Mouse (Mus musculus) liver, adult 2 months (tissue): ENCODE results near the gene Cryzl1. TPM values are rescaled to one million over a fixed set of nuclear protein-coding genes. Genes with fewer than 3 reads are reported as not detected.

ENCODE experiments used
- DNase-seq: peaks from one replicate; pipeline ENCODE4 v3.0.0-alpha.2; 2011; ENCODE audit warnings: low read depth, low spot score; ENCODE audit errors: extremely low read depth
- H3K27ac ChIP-seq: fragments of 200-500 bp; replicated peaks from 2 replicates; pipeline ENCODE4 v1.5.1; 2012; ENCODE audit warnings: low read depth, mild to moderate bottlenecking, control low read depth, inconsistent platforms, low read length; ENCODE audit not compliant: insufficient read depth
- H3K27me3 ChIP-seq: fragments of 200-500 bp; 2 replicates; pipeline ENCODE4 v1.6.1; 2012; ENCODE audit warnings: mild to moderate bottlenecking, moderate library complexity, low read length, inconsistent platforms; ENCODE audit not compliant: control insufficient read depth, insufficient read depth
- H3K36me3 ChIP-seq: fragments of 200-500 bp; 2 replicates; pipeline ENCODE4 v1.6.1; 2012; ENCODE audit warnings: low read length, inconsistent platforms; ENCODE audit not compliant: control insufficient read depth, insufficient read depth
- H3K4me1 ChIP-seq: fragments of 200-500 bp; 2 replicates; pipeline ENCODE4 v1.6.1; 2011; ENCODE audit warnings: low read length; ENCODE audit not compliant: control insufficient read depth, insufficient read depth
- H3K4me3 ChIP-seq: fragments of 200-500 bp; 2 replicates; pipeline ENCODE4 v1.5.1; 2011; ENCODE audit warnings: low read depth, mild to moderate bottlenecking, control low read depth, low read length, moderate library complexity; ENCODE audit not compliant: insufficient read depth
- H3K79me2 ChIP-seq: fragments of 200-500 bp; 2 replicates; pipeline ENCODE4 v1.6.1; 2012; ENCODE audit warnings: inconsistent platforms, mild to moderate bottlenecking, low read length, moderate library complexity; ENCODE audit not compliant: control insufficient read depth, insufficient read depth
- H3K9ac ChIP-seq: fragments of 200-500 bp; 2 replicates; pipeline ENCODE4 v1.6.1; 2012; ENCODE audit warnings: low read depth, mild to moderate bottlenecking, control low read depth, inconsistent platforms, low read length
- CTCF ChIP-seq: fragments of 200-500 bp; IDR thresholded peaks from 2 replicates; pipeline ENCODE4 v1.5.1; 2011; ENCODE audit warnings: low read depth, low read length, control low read depth
- POLR2A ChIP-seq: fragments of 200-500 bp; IDR thresholded peaks from 2 replicates; pipeline ENCODE4 v1.6.1; 2011; ENCODE audit warnings: low read length, control low read depth; ENCODE audit not compliant: insufficient read depth; ENCODE audit errors: extremely low read depth
- WGBS: fragments of 180-500 bp; shearing (Covaris S2); methylation state at CpG from one replicate; pipeline ENCODE4 v1.1.7; 2018; 5-methylcytosine and 5-hydroxymethylcytosine counted together
- polyA plus RNA-seq: library from polyadenylated mRNA; depleted of rRNA; stranded (reverse); fragments of >200 nt; gene quantifications from 2 replicates; pipeline ENCODE4 v1.2.3, GENCODE M21; 2012
- total RNA-seq: library from RNA; depleted of rRNA; stranded (reverse); fragments of >200 nt; gene quantifications from 2 replicates; pipeline ENCODE4 v1.2.3, GENCODE M21; 2014

Gene Cryzl1
- total and polyA plus RNA-seq, 2 experiments = 9.6 to 23.1 TPM

DNA sequence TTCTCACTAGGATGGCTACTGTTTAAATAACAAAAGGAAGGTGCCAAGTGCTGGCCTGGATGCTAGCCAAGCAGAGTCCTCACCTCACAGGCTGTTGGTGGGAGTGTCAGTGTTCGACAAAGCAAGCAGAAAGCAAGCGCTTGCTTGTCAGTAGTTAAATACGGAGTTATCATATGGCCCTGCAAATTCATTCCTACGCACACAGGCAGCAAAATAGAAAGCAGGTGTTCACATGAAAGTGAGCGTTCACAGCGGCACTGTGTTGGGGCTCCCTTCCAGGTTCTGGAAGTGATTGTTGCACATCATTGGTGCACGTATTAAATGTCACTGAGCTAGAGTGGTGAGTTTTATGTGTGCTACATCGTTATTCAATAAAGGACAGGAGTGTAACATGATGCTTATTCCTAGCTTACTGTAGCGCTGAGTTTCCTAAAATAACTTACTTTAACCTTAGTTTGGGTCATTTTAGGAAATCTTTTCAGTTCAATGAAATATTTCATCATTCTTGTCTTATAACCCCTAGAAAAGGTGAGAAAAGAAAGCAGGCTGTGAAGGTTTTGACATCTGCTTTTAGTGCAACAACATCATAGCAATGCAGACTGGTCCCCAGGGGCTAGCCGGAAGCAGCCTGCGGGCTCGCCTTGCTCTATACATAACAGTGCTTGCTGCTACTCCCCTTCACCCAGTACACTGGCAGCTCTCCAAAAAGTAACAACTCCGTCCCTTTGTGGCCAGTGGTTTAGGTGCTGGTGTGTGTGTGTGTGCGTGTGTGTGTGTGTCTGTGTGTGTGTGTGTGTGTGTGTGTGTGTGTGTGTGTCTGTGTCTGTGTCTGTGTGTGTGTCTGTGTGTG, 17.6 kb upstream of the Cryzl1 start:
- TF ChIP-seq CTCF (no peak), POLR2A (no peak)
- Histone ChIP-seq H3K4me3 (no peak overlapping the region), H3K4me1 (peaks cover 27% of the 10 kb centered on the region), H3K27ac (peak overlapping the region; percentile 25), H3K9ac (no peak overlapping the region), H3K36me3 (no peaks in the 10 kb centered on the region), H3K27me3 (no peaks in the 10 kb centered on the region), H3K79me2 (peaks cover 20% of the 10 kb centered on the region; the same call in 1 of the 2 replicates)
- peak; percentile 77 for DNase-seq
- 20% methylated on average over 14 of the region's 14 CpGs for WGBS

DNA sequence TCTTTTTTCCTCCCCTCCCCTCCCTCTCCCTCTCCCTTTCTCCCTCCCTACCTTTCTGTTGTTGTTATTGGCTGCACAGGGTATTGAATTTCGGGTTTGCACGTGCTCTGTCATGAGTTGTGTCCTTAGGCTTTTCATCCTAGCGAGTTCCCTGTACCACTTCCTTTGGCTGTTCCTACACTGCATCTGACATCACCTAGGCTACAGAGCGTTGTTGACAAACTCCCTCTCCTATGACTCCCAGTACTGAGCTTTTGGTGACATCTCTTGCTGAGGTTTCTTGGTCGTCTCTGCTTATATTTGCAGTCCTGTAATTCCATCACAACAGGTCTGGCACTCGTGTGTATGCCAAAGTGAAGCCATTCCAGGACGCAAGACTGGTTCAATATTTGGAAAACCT, 14.3 kb upstream of the Cryzl1 start:
- WGBS = 12% methylated on average over 7 of the region's 7 CpGs
- H3K27me3 ChIP-seq = no peaks in the 10 kb centered on the region
- peak; percentile 60 for DNase-seq
- peaks cover 20% of the 10 kb centered on the region; the same call in 1 of the 2 replicates for H3K79me2 ChIP-seq
- H3K4me3 ChIP-seq = no peak overlapping the region
- H3K36me3 ChIP-seq = no peaks in the 10 kb centered on the region
- H3K27ac ChIP-seq = no peak overlapping the region
- no peak overlapping the region for H3K9ac ChIP-seq
- TF ChIP-seq CTCF = no peak
- TF ChIP-seq POLR2A = no peak
- H3K4me1 ChIP-seq = peaks cover 29% of the 10 kb centered on the region

DNA sequence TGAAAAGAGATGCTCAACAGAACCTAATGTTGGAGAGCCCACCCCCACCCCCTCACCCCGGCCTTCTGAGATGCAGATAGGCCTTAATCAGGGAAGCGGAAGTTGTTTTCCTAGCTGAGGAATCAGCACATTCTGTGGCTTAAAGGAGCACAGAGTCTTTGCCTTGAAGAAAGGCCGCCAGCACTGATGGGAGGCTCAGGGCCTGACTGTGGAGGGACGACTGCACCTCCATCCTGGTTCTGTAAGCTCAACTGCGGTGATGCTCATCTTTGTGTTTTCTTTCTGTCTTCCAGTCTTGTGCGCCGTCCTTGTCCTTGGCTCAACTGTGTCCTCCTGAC, 12.1 kb upstream of the Cryzl1 start:
- no peak for DNase-seq
- no peak overlapping the region for H3K4me3 ChIP-seq
- H3K4me1 ChIP-seq = peaks cover 21% of the 10 kb centered on the region
- 0 out of 2 replicates have a peak overlapping the region, but pooled peaks have one; percentile 13 for H3K27ac ChIP-seq
- TF ChIP-seq POLR2A (no peak), CTCF (no peak)
- H3K9ac ChIP-seq = 0 out of 2 replicates have a peak overlapping the region, but pooled peaks have one; percentile 19
- 71% methylated on average over 7 of the region's 7 CpGs for WGBS
- H3K79me2 ChIP-seq = peaks cover 26% of the 10 kb centered on the region; the same call in 1 of the 2 replicates
- no peaks in the 10 kb centered on the region for H3K36me3 ChIP-seq
- no peaks in the 10 kb centered on the region for H3K27me3 ChIP-seq

DNA sequence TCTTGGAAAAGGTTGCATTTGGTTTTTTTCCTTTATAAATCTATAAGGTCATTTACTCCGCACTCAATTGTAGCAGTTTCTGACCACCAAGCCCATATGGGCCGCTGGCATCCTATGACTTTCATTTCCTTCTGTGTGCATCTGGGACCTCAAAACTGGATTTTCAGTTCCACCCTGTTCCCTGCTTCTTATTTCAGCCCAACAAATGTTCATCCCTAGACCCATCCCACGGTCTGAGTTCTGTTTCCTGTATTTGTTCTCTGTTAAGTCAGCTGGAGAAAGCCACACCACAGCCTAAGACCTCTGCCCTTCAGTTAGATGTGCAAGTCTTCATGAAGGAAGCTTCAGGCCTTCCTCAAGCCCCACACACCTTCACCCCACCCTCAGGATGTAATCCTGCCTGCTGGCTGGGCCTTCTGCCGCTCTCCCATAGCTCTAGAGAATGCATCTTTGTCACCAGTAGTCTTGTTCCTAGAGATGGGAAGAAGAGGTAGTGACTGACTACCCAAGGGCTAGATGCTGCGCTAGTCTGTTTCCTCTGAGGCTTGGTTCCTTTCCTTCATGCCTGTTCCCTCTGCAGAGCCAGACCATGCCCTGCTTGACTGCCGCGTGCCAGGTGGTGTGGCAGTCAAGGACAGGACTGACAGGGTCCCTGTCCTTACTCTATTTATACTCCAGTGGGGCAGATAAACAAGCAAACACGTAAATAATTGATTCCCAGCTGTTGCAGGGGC, 11.6 kb upstream of the Cryzl1 start:
- WGBS = 63% methylated on average over 8 of the region's 8 CpGs
- Histone ChIP-seq H3K4me3 (no peak overlapping the region), H3K27me3 (no peaks in the 10 kb centered on the region), H3K79me2 (peaks cover 26% of the 10 kb centered on the region; the same call in 1 of the 2 replicates), H3K27ac (peak overlapping the region; percentile 71), H3K36me3 (no peaks in the 10 kb centered on the region), H3K4me1 (peaks cover 21% of the 10 kb centered on the region), H3K9ac (no peak overlapping the region)
- TF ChIP-seq CTCF (no peak), POLR2A (no peak)
- DNase-seq = no peak

- no peak for DNase-seq
- TF ChIP-seq POLR2A (no peak), CTCF (no peak)
- peaks cover 26% of the 10 kb centered on the region for H3K4me1 ChIP-seq
- no peaks in the 10 kb centered on the region for H3K36me3 ChIP-seq
- no peak overlapping the region for H3K9ac ChIP-seq
- no peaks in the 10 kb centered on the region for H3K27me3 ChIP-seq
- no peak overlapping the region for H3K4me3 ChIP-seq
- WGBS = 81% methylated on average over 6 of the region's 6 CpGs
- H3K79me2 ChIP-seq = peaks cover 29% of the 10 kb centered on the region
- no peak overlapping the region for H3K27ac ChIP-seq
These were observed 9.7 kb upstream of the Cryzl1 start for GRCm38 (mm10) chr16:91738505-91738904.
